Mouse (Mus musculus): ENCODE measurements around the gene Zc3h12a. TPM values are rescaled to one million over a fixed set of nuclear protein-coding genes. Genes with fewer than 3 reads are reported as not detected.

Gene Zc3h12a
- polyA plus RNA-seq, 1 experiment: 3.6 TPM

DNA sequence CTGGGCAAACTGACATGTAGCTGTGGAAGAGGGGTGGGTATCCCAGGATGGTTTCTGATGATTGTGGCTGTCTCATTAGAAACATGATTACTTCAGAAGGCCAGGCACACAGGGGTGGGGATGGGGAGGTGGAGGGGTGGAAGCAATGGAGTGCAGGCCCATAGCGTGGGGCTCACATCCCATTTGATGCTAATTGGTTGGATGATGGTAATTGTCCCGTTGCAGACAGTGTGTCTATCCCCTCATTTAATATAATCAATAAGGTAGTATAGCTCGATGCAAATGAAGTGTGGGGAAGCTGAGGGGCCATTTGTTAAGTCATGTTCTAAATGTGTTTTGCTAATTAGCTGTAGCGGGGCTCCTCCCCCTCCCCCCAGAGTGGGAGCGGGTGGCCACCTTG, 45.5 kb upstream of the Zc3h12a start:
- H3K4me3 ChIP-seq (ENCODE audit: low read depth, low read length): no peak overlapping the region

DNA sequence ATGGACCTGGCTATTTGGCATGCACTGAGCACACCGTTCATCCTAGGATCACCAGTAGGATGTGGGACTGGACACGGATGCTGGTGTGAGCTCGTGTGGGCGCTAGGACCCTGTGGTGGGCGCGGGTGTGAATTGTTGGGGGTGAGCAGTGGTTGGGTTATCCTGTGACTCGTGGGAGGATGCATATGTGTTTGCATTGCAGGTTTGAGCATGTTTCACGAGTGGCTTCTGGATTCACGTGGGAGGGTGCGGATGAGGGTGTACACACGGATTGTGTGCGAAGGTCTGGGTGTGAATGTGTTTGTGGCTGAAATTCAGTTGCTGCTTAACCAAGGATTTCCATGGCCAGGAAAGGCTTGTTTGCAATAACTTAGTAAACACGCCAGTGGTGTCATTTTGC, 45.1 kb upstream of the Zc3h12a start:
- no peak for TF ChIP-seq CTCF (IDR thresholded peaks at IDR 0.05; ENCODE audit: low read depth, low read length)
- TF ChIP-seq EP300 (IDR thresholded peaks at IDR 0.05; ENCODE audit: insufficient read depth, low read depth, low read length): no peak
- TF ChIP-seq POLR2A (IDR thresholded peaks at IDR 0.05; ENCODE audit: insufficient read depth, low read length): no peak
- no peaks in the 10 kb centered on the region for H3K4me1 ChIP-seq (ENCODE audit: control insufficient read depth, insufficient read depth, low read length)
- no peaks in the 10 kb centered on the region for H3K27me3 ChIP-seq (ENCODE audit: control insufficient read depth, insufficient read depth, low read length, poor library complexity, severe bottlenecking)
- H3K36me3 ChIP-seq (ENCODE audit: control insufficient read depth, insufficient read depth, low read length, poor library complexity, severe bottlenecking): no peaks in the 10 kb centered on the region
- H3K4me3 ChIP-seq (ENCODE audit: low read depth, low read length): no peak overlapping the region
- H3K9me3 ChIP-seq (replicated peaks; ENCODE audit: control insufficient read depth, insufficient read depth, low read length, poor library complexity, severe bottlenecking): no peaks in the 10 kb centered on the region
- H3K27ac ChIP-seq (ENCODE audit: insufficient read depth, low read length): no peak overlapping the region
- no peak overlapping the region for H3K9ac ChIP-seq (ENCODE audit: low read depth, poor library complexity, severe bottlenecking)

More for the DNA sequence above, 45.5 kb upstream of the Zc3h12a start:
- H3K27me3 ChIP-seq (ENCODE audit: control insufficient read depth, insufficient read depth, low read length, poor library complexity, severe bottlenecking): no peaks in the 10 kb centered on the region
- no peaks in the 10 kb centered on the region for H3K4me1 ChIP-seq (ENCODE audit: control insufficient read depth, insufficient read depth, low read length)
- no peak for TF ChIP-seq CTCF (IDR thresholded peaks at IDR 0.05; ENCODE audit: low read depth, low read length)
- TF ChIP-seq EP300 (IDR thresholded peaks at IDR 0.05; ENCODE audit: insufficient read depth, low read depth, low read length): no peak
- no peak for TF ChIP-seq POLR2A (IDR thresholded peaks at IDR 0.05; ENCODE audit: insufficient read depth, low read length)
- H3K9me3 ChIP-seq (replicated peaks; ENCODE audit: control insufficient read depth, insufficient read depth, low read length, poor library complexity, severe bottlenecking): no peaks in the 10 kb centered on the region
- no peaks in the 10 kb centered on the region for H3K36me3 ChIP-seq (ENCODE audit: control insufficient read depth, insufficient read depth, low read length, poor library complexity, severe bottlenecking)
- H3K27ac ChIP-seq (ENCODE audit: insufficient read depth, low read length): no peak overlapping the region
- no peak overlapping the region for H3K9ac ChIP-seq (ENCODE audit: low read depth, poor library complexity, severe bottlenecking)

DNA sequence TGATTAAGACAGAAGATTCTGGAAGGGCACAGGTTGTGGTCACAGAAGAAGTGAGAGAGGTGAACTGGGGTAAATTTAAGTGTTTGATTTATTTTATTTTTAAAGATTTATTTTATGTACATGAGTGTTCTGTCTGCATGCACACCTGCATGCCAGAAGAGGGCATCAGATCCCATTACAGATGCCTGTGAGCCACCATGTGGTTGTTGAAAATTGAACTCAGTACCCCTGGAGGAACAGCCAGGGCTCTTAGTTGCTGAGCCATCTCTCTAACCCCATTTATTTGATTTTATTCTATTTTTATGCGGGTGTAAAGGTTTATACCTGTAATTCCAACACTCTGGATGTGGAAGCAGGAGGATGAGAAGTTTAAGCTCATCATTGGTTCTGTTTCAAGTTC, 40.1 kb upstream of the Zc3h12a start:
- H3K9me3 ChIP-seq (replicated peaks; ENCODE audit: control insufficient read depth, insufficient read depth, low read length, poor library complexity, severe bottlenecking): no peaks in the 10 kb centered on the region
- peaks cover 5% of the 10 kb centered on the region for H3K4me1 ChIP-seq (ENCODE audit: control insufficient read depth, insufficient read depth, low read length)
- no peak overlapping the region for H3K4me3 ChIP-seq (ENCODE audit: low read depth, low read length)
- TF ChIP-seq EP300 (IDR thresholded peaks at IDR 0.05; ENCODE audit: insufficient read depth, low read depth, low read length) (no peak), CTCF (IDR thresholded peaks at IDR 0.05; ENCODE audit: low read depth, low read length) (peak; percentile 19)
- H3K9ac ChIP-seq (ENCODE audit: low read depth, poor library complexity, severe bottlenecking): 0 out of 2 replicates have a peak overlapping the region, but pooled peaks have one; percentile 51
- H3K27ac ChIP-seq (ENCODE audit: insufficient read depth, low read length): no peak overlapping the region
- no peaks in the 10 kb centered on the region for H3K27me3 ChIP-seq (ENCODE audit: control insufficient read depth, insufficient read depth, low read length, poor library complexity, severe bottlenecking)
- H3K36me3 ChIP-seq (ENCODE audit: control insufficient read depth, insufficient read depth, low read length, poor library complexity, severe bottlenecking): no peaks in the 10 kb centered on the region

DNA sequence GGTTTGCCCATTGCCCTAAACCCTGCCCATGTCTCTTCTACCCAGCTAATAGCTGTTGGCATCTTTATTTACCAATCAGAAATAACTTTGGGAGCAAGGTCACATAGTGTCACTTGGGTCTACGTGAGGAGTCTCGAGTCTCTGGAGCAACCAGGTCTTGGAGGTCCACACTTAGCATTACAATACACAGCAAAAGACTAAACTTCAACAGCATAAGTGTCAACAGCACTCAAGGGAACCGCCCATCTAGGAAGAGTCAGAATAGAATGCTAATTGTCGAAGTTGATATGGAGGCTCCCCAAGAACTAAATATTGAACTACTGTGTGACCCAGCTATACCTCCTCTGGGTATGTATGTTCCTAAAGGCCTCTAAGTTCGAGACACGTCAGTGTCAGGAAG, 37.2 kb upstream of the Zc3h12a start:
- no peak overlapping the region for H3K4me3 ChIP-seq (ENCODE audit: low read depth, low read length)
- TF ChIP-seq POLR2A (IDR thresholded peaks at IDR 0.05; ENCODE audit: insufficient read depth, low read length) (no peak), EP300 (IDR thresholded peaks at IDR 0.05; ENCODE audit: insufficient read depth, low read depth, low read length) (no peak), CTCF (IDR thresholded peaks at IDR 0.05; ENCODE audit: low read depth, low read length) (no peak)
- no peaks in the 10 kb centered on the region for H3K36me3 ChIP-seq (ENCODE audit: control insufficient read depth, insufficient read depth, low read length, poor library complexity, severe bottlenecking)
- no peaks in the 10 kb centered on the region for H3K27me3 ChIP-seq (ENCODE audit: control insufficient read depth, insufficient read depth, low read length, poor library complexity, severe bottlenecking)
- no peaks in the 10 kb centered on the region for H3K9me3 ChIP-seq (replicated peaks; ENCODE audit: control insufficient read depth, insufficient read depth, low read length, poor library complexity, severe bottlenecking)
- H3K27ac ChIP-seq (ENCODE audit: insufficient read depth, low read length): no peak overlapping the region
- no peak overlapping the region for H3K9ac ChIP-seq (ENCODE audit: low read depth, poor library complexity, severe bottlenecking)
- H3K4me1 ChIP-seq (ENCODE audit: control insufficient read depth, insufficient read depth, low read length): peaks cover 11% of the 10 kb centered on the region

DNA sequence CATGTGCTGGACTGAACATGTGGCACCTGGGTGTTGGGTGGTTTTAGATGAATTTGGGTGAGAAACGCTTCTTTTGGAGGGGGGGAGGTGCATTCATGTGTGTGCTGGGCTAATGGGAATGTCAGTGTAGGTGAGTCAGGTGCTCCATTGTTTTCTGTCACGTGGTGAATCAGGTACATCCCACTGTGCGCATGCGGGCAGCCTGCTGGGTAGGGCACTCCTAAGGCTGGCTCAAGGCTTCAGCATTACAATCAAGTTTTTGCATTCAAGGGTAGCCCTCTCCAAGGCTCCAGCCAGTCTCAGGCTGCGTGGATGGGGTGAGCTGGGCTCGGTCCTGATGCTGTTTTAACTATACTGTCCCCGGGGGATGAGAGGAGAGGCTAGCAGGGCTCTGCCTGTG, 35.1 kb upstream of the Zc3h12a start:
- Histone ChIP-seq H3K4me3 (ENCODE audit: low read depth, low read length) (0 out of 2 replicates have a peak overlapping the region, but pooled peaks have one; percentile 8), H3K36me3 (ENCODE audit: control insufficient read depth, insufficient read depth, low read length, poor library complexity, severe bottlenecking) (no peaks in the 10 kb centered on the region), H3K9ac (ENCODE audit: low read depth, poor library complexity, severe bottlenecking) (no peak overlapping the region), H3K27ac (ENCODE audit: insufficient read depth, low read length) (peak overlapping the region; percentile 59; the same call in 1 of the 2 replicates), H3K27me3 (ENCODE audit: control insufficient read depth, insufficient read depth, low read length, poor library complexity, severe bottlenecking) (no peaks in the 10 kb centered on the region), H3K9me3 (replicated peaks; ENCODE audit: control insufficient read depth, insufficient read depth, low read length, poor library complexity, severe bottlenecking) (no peaks in the 10 kb centered on the region), H3K4me1 (ENCODE audit: control insufficient read depth, insufficient read depth, low read length) (peaks cover 11% of the 10 kb centered on the region)
- TF ChIP-seq EP300 (IDR thresholded peaks at IDR 0.05; ENCODE audit: insufficient read depth, low read depth, low read length): peak; percentile 90
- TF ChIP-seq CTCF (IDR thresholded peaks at IDR 0.05; ENCODE audit: low read depth, low read length): no peak
- no peak for TF ChIP-seq POLR2A (IDR thresholded peaks at IDR 0.05; ENCODE audit: insufficient read depth, low read length)

DNA sequence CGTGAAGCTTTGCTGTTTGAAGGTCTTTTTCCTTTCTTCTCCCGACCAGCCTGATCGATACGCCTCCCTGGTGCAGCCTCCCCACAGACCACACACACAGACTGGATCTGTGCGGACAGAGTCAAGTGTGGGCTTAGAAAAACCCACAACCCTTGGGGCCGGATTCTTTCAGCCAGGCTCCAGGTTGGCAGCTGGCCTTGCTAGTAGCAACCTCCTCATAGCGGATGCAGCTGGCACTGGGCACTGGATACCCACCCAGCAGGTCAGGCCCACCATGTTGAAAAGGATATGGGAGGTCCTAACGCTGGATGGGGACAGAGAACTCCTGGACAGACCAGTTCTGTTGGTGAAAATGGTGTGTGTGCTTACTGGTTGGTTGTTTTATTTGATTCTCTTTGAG, 33.8 kb upstream of the Zc3h12a start:
- Histone ChIP-seq H3K4me3 (ENCODE audit: low read depth, low read length) (no peak overlapping the region), H3K9ac (ENCODE audit: low read depth, poor library complexity, severe bottlenecking) (no peak overlapping the region), H3K9me3 (replicated peaks; ENCODE audit: control insufficient read depth, insufficient read depth, low read length, poor library complexity, severe bottlenecking) (no peaks in the 10 kb centered on the region), H3K27me3 (ENCODE audit: control insufficient read depth, insufficient read depth, low read length, poor library complexity, severe bottlenecking) (no peaks in the 10 kb centered on the region), H3K27ac (ENCODE audit: insufficient read depth, low read length) (no peak overlapping the region), H3K4me1 (ENCODE audit: control insufficient read depth, insufficient read depth, low read length) (peaks cover 11% of the 10 kb centered on the region), H3K36me3 (ENCODE audit: control insufficient read depth, insufficient read depth, low read length, poor library complexity, severe bottlenecking) (no peaks in the 10 kb centered on the region)
- TF ChIP-seq CTCF (IDR thresholded peaks at IDR 0.05; ENCODE audit: low read depth, low read length) (no peak), EP300 (IDR thresholded peaks at IDR 0.05; ENCODE audit: insufficient read depth, low read depth, low read length) (no peak), POLR2A (IDR thresholded peaks at IDR 0.05; ENCODE audit: insufficient read depth, low read length) (no peak)
